Mouse (Mus musculus) hindbrain, embryonic 16.5 days (tissue): Measurements from ENCODE around the gene Chrm4. TPM values are rescaled to one million over a fixed set of nuclear protein-coding genes. Genes with fewer than 3 reads are reported as not detected.

Source experiments
- ATAC-seq: fragments of 200-750 bp; cut with Nextera tagmentation; 2 replicates; pipeline ENCODE4 v1.8.0; 2017; ENCODE audit warnings: moderate TSS enrichment, moderate library complexity
- H3K27ac ChIP-seq: fragments of 300-500 bp; sonication (generic); 2 replicates; pipeline ENCODE4 v1.5.1; 2014; ENCODE audit warnings: low read depth, mild to moderate bottlenecking, control low read depth, low read length, moderate library complexity
- H3K27me3 ChIP-seq: fragments of 300-500 bp; sonication (generic); replicated peaks from 2 replicates; pipeline ENCODE4 v1.6.1; 2014; ENCODE audit warnings: low read length; ENCODE audit not compliant: control insufficient read depth, insufficient read depth
- H3K36me3 ChIP-seq: fragments of 300-500 bp; sonication (generic); 2 replicates; pipeline ENCODE4 v1.6.1; 2014; ENCODE audit warnings: mild to moderate bottlenecking, low read length, moderate library complexity, mixed read lengths; ENCODE audit not compliant: control insufficient read depth, insufficient read depth
- H3K4me1 ChIP-seq: fragments of 300-500 bp; sonication (generic); 2 replicates; pipeline ENCODE4 v1.6.1; 2014; ENCODE audit warnings: low read depth, low read length; ENCODE audit not compliant: control insufficient read depth, insufficient read depth
- H3K4me2 ChIP-seq: fragments of 300-500 bp; sonication (generic); 2 replicates; pipeline ENCODE4 v1.6.1; 2014; ENCODE audit warnings: mild to moderate bottlenecking, low read length, control low read depth, moderate library complexity
- H3K4me3 ChIP-seq: fragments of 300-500 bp; sonication (generic); 2 replicates; pipeline ENCODE4 v1.5.1; 2014; ENCODE audit warnings: mild to moderate bottlenecking, low read length, control low read depth, moderate library complexity
- H3K9ac ChIP-seq: fragments of 300-500 bp; sonication (generic); 2 replicates; pipeline ENCODE4 v1.6.1; 2014; ENCODE audit warnings: low read depth, mild to moderate bottlenecking, control low read depth, low read length, moderate library complexity
- H3K9me3 ChIP-seq: fragments of 300-500 bp; sonication (generic); 2 replicates; pipeline ENCODE4 v1.6.1; 2014; ENCODE audit warnings: mild to moderate bottlenecking, low read length, moderate library complexity; ENCODE audit not compliant: control insufficient read depth
- WGBS: fragments of 180-500 bp; shearing (Covaris S2); extraction: QIAGEN DNeasy Blood & Tissue Kit; methylation state at CpG from one replicate; pipeline ENCODE4 v1.1.7; 2014; 5-methylcytosine and 5-hydroxymethylcytosine counted together
- microRNA-seq: library from miRNA; unstranded; fragments of <30 nt; microRNA quantifications from one replicate; pipeline ENCODE4, GENCODE M21; 2017
- polyA plus RNA-seq: library from polyadenylated mRNA; unstranded; fragments of >200 nt; fragmentation: Nextera tagmentation; extraction: Ambion mirVana; gene quantifications from 2 replicates; pipeline ENCODE4 v1.2.1, GENCODE M21; 2015

Gene Chrm4
- polyA plus RNA-seq, 1 experiment from 2014 or later = 1.5 TPM

DNA sequence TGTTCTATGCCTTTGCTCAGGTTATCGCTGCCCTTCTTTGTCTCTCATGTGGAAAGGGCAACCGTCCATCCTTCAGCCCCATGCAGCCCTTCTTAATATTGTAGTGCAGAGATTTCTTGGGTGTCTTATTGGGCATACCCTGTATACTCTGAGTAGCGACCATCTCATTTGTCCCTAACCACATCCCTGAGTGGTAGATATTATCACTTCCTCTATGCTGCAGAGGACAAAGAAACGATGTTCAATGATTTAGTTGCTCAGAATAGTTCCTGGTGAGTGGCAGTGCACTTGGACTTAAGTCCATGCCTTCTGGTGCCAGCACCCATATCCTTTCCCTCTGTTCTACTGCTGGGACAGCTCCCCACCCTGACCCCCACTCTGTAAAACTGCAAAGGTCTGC is 50.9 kb downstream of the Chrm4 start:
- Histone ChIP-seq H3K4me2 (no peak overlapping the region), H3K9me3 (no peaks in the 10 kb centered on the region), H3K9ac (no peak overlapping the region), H3K4me1 (peaks cover 18% of the 10 kb centered on the region), H3K4me3 (no peak overlapping the region), H3K27ac (no peak overlapping the region), H3K27me3 (peaks cover 9% of the 10 kb centered on the region), H3K36me3 (no peaks in the 10 kb centered on the region)
- WGBS = 79% methylated on average over 4 of the region's 4 CpGs
- no peak for ATAC-seq

Small RNA genes lying within 50 kb of the gene (microRNA-seq; reads per million reads assigned to microRNA genes)
- not detected for gene Mir6999

Other genes starting within 250 kb of the Chrm4 start
- 32.8 and 39.4 TPM in 2 replicates for gene Atg13, start 216.7 kb upstream of the Chrm4 start, polyA plus RNA-seq
- gene Harbi1, start 216.4 kb upstream of the Chrm4 start, polyA plus RNA-seq = 16.7 and 17.9 TPM in 2 replicates
- 20.8 and 27.1 TPM in 2 replicates for gene Ambra1, start 197.1 kb upstream of the Chrm4 start, polyA plus RNA-seq
- 160 and 182 TPM in 2 replicates for gene Mdk, start 5.0 kb downstream of the Chrm4 start, polyA plus RNA-seq
- gene Gm9821, start 18.5 kb downstream of the Chrm4 start, polyA plus RNA-seq = 0.16 and 0.29 TPM in 2 replicates
- gene Dgkz, start 48.6 kb downstream of the Chrm4 start, polyA plus RNA-seq = 32.3 and 37.5 TPM in 2 replicates
- gene Creb3l1, start 97.3 kb downstream of the Chrm4 start, polyA plus RNA-seq = 2.7 and 4.0 TPM in 2 replicates
- 30.6 and 34.9 TPM in 2 replicates for gene Phf21a, start 165.9 kb downstream of the Chrm4 start, polyA plus RNA-seq